Mouse (Mus musculus): ENCODE measurements around the gene Mprip. TPM values are rescaled to one million over a fixed set of nuclear protein-coding genes. Genes with fewer than 3 reads are reported as not detected.

Gene Mprip
- total RNA-seq, 2 experiments from 2014 or later, result 293 to 299 TPM

GRCm38 (mm10) chr11:59745851-59746250, 84.7 kb downstream of the Mprip start:
- no peak for DNase-seq (ENCODE audit: low spot score in 2 of 2)
- intact Hi-C loops (cut with DNase I), result loop anchor here (5.0 to 10.0 kb wide), 3 partner anchors 84 to 221 kb away; partner anchors contain the start of genes Mprip and Zkscan17

GRCm38 (mm10) chr11:59746614-59747013, 85.5 kb downstream of the Mprip start:
- DNase-seq (ENCODE audit: low spot score in 2 of 2), result no peak
- intact Hi-C loops (cut with DNase I), result loop anchor here (5.0 to 10.0 kb wide), 3 partner anchors 84 to 222 kb away; partner anchors contain the start of genes Mprip and Zkscan17

GRCm38 (mm10) chr11:59749050-59749449, 87.9 kb downstream of the Mprip start:
- intact Hi-C loops (cut with DNase I), result loop anchor here (5.0 to 10.0 kb wide), 3 partner anchors 87 to 224 kb away; partner anchors contain the start of genes Mprip and Zkscan17
- DNase-seq (ENCODE audit: low spot score in 2 of 2), result no peak

GRCm38 (mm10) chr11:59754504-59754903, 93.4 kb downstream of the Mprip start:
- intact Hi-C loops (cut with DNase I), result no loop called here
- DNase-seq (ENCODE audit: low spot score in 2 of 2), result no peak

GRCm38 (mm10) chr11:59756351-59756750, 95.2 kb downstream of the Mprip start:
- DNase-seq (ENCODE audit: low spot score in 2 of 2), result no peak
- intact Hi-C loops (cut with DNase I), result no loop called here

- intact Hi-C loops (cut with DNase I), result no loop called here
- DNase-seq (ENCODE audit: low spot score in 2 of 2), result no peak
Observed at GRCm38 (mm10) chr11:59758191-59758985, 97.3 kb downstream of the Mprip start.

GRCm38 (mm10) chr11:59759178-59759577, 98.1 kb downstream of the Mprip start:
- intact Hi-C loops (cut with DNase I), result no loop called here
- DNase-seq (ENCODE audit: low spot score in 2 of 2), result peak; percentile 32 to 49

- intact Hi-C loops (cut with DNase I), result no loop called here
Observed at GRCm38 (mm10) chr11:59759626-59760025, 98.5 kb downstream of the Mprip start.

GRCm38 (mm10) chr11:59760796-59761195, 99.7 kb downstream of the Mprip start:
- intact Hi-C loops (cut with DNase I), result no loop called here

More at GRCm38 (mm10) chr11:59759626-59760025, 98.5 kb downstream of the Mprip start:
- no peak for DNase-seq (ENCODE audit: low spot score in 2 of 2)

GRCm38 (mm10) chr11:59769307-59769706, 108.2 kb downstream of the Mprip start:
- no peak for DNase-seq (ENCODE audit: low spot score in 2 of 2)
- intact Hi-C loops (cut with DNase I), result no loop called here

More at GRCm38 (mm10) chr11:59760796-59761195, 99.7 kb downstream of the Mprip start:
- DNase-seq (ENCODE audit: low spot score in 2 of 2), result no peak

GRCm38 (mm10) chr11:59769738-59770137, 108.6 kb downstream of the Mprip start:
- DNase-seq (ENCODE audit: low spot score in 2 of 2), result no peak
- intact Hi-C loops (cut with DNase I), result no loop called here

GRCm38 (mm10) chr11:59770753-59771152, 109.6 kb downstream of the Mprip start:
- DNase-seq (ENCODE audit: low spot score in 2 of 2), result no peak
- intact Hi-C loops (cut with DNase I), result no loop called here

GRCm38 (mm10) chr11:59772291-59772690, 111.2 kb downstream of the Mprip start:
- intact Hi-C loops (cut with DNase I), result no loop called here

GRCm38 (mm10) chr11:59772902-59773301, 111.8 kb downstream of the Mprip start:
- DNase-seq (ENCODE audit: low spot score in 2 of 2), result no peak
- intact Hi-C loops (cut with DNase I), result no loop called here

More at GRCm38 (mm10) chr11:59772291-59772690, 111.2 kb downstream of the Mprip start:
- no peak for DNase-seq (ENCODE audit: low spot score in 2 of 2)

- intact Hi-C loops (cut with DNase I), result no loop called here
Observed at GRCm38 (mm10) chr11:59774522-59774921, 113.4 kb downstream of the Mprip start.

GRCm38 (mm10) chr11:59775435-59776148, 114.5 kb downstream of the Mprip start:
- DNase-seq (ENCODE audit: low spot score in 2 of 2), result no peak
- intact Hi-C loops (cut with DNase I), result loop anchor here (5.0 kb wide), 1 partner anchor 153 kb away; no protein-coding TSS in a partner anchor

More at GRCm38 (mm10) chr11:59774522-59774921, 113.4 kb downstream of the Mprip start:
- DNase-seq (ENCODE audit: low spot score in 2 of 2), result no peak

GRCm38 (mm10) chr11:59777259-59777658, 116.2 kb downstream of the Mprip start:
- intact Hi-C loops (cut with DNase I), result loop anchor here (5.0 kb wide), 1 partner anchor 155 kb away; no protein-coding TSS in a partner anchor
- no peak for DNase-seq (ENCODE audit: low spot score in 2 of 2)

- DNase-seq (ENCODE audit: low spot score in 2 of 2), result peak; percentile 36 to 55
- intact Hi-C loops (cut with DNase I), result loop anchor here (5.0 kb wide), 1 partner anchor 156 kb away; no protein-coding TSS in a partner anchor
Observed at GRCm38 (mm10) chr11:59778181-59778873, 117.2 kb downstream of the Mprip start.

GRCm38 (mm10) chr11:59778874-59779223, 117.7 kb downstream of the Mprip start:
- DNase-seq (ENCODE audit: low spot score in 2 of 2), result no peak
- intact Hi-C loops (cut with DNase I), result loop anchor here (5.0 kb wide), 1 partner anchor 157 kb away; no protein-coding TSS in a partner anchor

Data from left cerebral cortex, postnatal 36 days (tissue).